Mouse (Mus musculus) stomach, postnatal 0 days (tissue): ENCODE data around the gene Plekha1. TPM values are rescaled to one million over a fixed set of nuclear protein-coding genes. Genes with fewer than 3 reads are reported as not detected.

ENCODE experiments used
- ATAC-seq: fragments of 200-750 bp; cut with Nextera tagmentation; 2 replicates; pipeline ENCODE4 v1.8.0; 2017; ENCODE audit not compliant: low FRiP score, low TSS enrichment
- DNase-seq: peaks from one replicate; pipeline ENCODE4 v3.0.0-alpha.2; 2016; ENCODE audit warnings: low spot score
- H3K27ac ChIP-seq: fragments of 300-500 bp; sonication (generic); replicated peaks from 2 replicates; pipeline ENCODE4 v1.5.1; 2014; ENCODE audit warnings: mild to moderate bottlenecking, control low read depth
- H3K27me3 ChIP-seq: fragments of 300-500 bp; sonication (generic); 2 replicates; pipeline ENCODE4 v1.6.1; 2014; ENCODE audit warnings: low read length; ENCODE audit not compliant: control insufficient read depth, insufficient read depth
- H3K36me3 ChIP-seq: fragments of 300-500 bp; sonication (generic); 2 replicates; pipeline ENCODE4 v1.6.1; 2014; ENCODE audit warnings: low read length, mixed read lengths; ENCODE audit not compliant: control insufficient read depth, insufficient read depth
- H3K4me1 ChIP-seq: fragments of 300-500 bp; sonication (generic); replicated peaks from 2 replicates; pipeline ENCODE4 v1.6.1; 2014; ENCODE audit warnings: antibody characterized with exemption; ENCODE audit not compliant: control insufficient read depth, insufficient read depth
- H3K4me2 ChIP-seq: fragments of 300-500 bp; sonication (generic); replicated peaks from 2 replicates; pipeline ENCODE4 v1.6.1; 2014; ENCODE audit warnings: low read depth, mild to moderate bottlenecking, control low read depth, moderate library complexity
- H3K4me3 ChIP-seq: fragments of 300-500 bp; sonication (generic); 2 replicates; pipeline ENCODE4 v1.5.1; 2014; ENCODE audit warnings: low read depth, low read length, control low read depth
- H3K9ac ChIP-seq: fragments of 300-500 bp; sonication (generic); 2 replicates; pipeline ENCODE4 v1.6.1; 2014; ENCODE audit warnings: mild to moderate bottlenecking, low read length, control low read depth, mixed read lengths
- H3K9me3 ChIP-seq: fragments of 300-500 bp; sonication (generic); 2 replicates; pipeline ENCODE4 v1.6.1; 2016; ENCODE audit warnings: low read length; ENCODE audit not compliant: control insufficient read depth
- CTCF ChIP-seq: IDR thresholded peaks from 2 replicates; pipeline ENCODE4 v1.5.1; 2016; ENCODE audit warnings: antibody characterized with exemption, low read depth, mild to moderate bottlenecking, moderate library complexity
- EP300 ChIP-seq: optimal IDR thresholded peaks from 2 replicates; pipeline ENCODE3; 2016; ENCODE audit warnings: antibody characterized with exemption
- WGBS: fragments of 180-500 bp; shearing (Covaris S2); extraction: QIAGEN DNeasy Blood & Tissue Kit; methylation state at CpG from one replicate; pipeline ENCODE4 v1.1.7; 2014; 5-methylcytosine and 5-hydroxymethylcytosine counted together
- polyA plus RNA-seq: library from polyadenylated mRNA; unstranded; fragments of >200 nt; fragmentation: Nextera tagmentation; extraction: Ambion mirVana; gene quantifications from 2 replicates; pipeline ENCODE4 v1.2.1, GENCODE M21; 2015

The Plekha1 gene
- polyA plus RNA-seq, 1 experiment from 2014 or later = 34.1 TPM

DNA sequence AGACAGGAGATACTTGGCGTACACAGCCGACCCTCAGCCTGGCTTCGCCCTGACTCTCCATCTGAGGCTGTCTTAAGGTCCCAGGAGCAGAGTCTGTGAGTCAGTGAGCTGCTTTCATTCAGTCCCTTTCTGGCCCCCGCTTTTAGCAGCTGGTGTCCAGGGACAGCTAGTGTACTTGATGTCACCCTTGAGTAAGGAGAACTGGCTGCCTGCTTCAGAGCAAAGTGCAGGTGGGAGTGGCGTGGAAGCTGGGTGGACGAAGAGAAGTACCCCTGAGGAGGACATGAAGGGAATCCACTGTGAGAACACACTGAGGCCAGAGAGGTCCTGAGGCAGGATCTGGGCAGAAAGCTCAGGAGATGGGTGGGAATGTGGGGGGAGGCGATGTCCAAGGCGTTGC is 73.3 kb downstream of the Plekha1 start:
- Histone ChIP-seq H3K4me3 (no peak overlapping the region), H3K4me1 (peaks cover 2% of the 10 kb centered on the region; the same call in 1 of the 2 replicates), H3K27ac (no peak overlapping the region), H3K36me3 (no peaks in the 10 kb centered on the region), H3K9me3 (no peaks in the 10 kb centered on the region), H3K27me3 (0 out of 2 replicates have a peak, but pooled peaks cover 3% of the 10 kb centered on the region), H3K9ac (no peak overlapping the region), H3K4me2 (no peak overlapping the region)
- no peak for ATAC-seq
- DNase-seq = no peak
- WGBS = 91% methylated on average over 8 of the region's 8 CpGs
- TF ChIP-seq EP300 (no peak), CTCF (no peak)

DNA sequence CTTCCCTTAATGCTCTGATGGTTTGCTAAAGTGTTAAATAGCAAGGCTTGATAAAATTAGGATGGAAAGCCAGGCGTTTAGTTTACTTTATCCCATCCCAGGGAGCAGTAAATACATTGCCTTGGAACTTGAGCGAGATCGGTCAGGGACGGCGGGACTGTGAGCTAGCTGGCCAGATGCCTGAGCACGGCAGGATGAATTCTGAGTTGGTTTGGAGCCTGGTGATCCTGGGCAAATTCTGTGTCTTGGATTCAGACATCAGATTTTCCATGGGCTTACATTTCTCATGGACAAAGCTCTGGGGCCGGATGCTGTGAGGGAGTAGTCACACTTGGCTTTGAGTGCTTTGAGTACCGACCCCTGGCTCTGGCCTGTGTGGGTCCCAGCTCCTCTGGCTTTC is 75.2 kb downstream of the Plekha1 start:
- H3K36me3 ChIP-seq = no peaks in the 10 kb centered on the region
- H3K4me3 ChIP-seq = no peak overlapping the region
- ATAC-seq (no peak), DNase-seq (no peak)
- H3K27me3 ChIP-seq = 0 out of 2 replicates have a peak, but pooled peaks cover 3% of the 10 kb centered on the region
- 0 out of 2 replicates have a peak overlapping the region, but pooled peaks have one; percentile 30 for H3K27ac ChIP-seq
- WGBS = 43% methylated on average over 8 of the region's 8 CpGs
- no peaks in the 10 kb centered on the region for H3K9me3 ChIP-seq
- H3K4me2 ChIP-seq = no peak overlapping the region
- H3K4me1 ChIP-seq = peaks cover 2% of the 10 kb centered on the region; the same call in 1 of the 2 replicates
- H3K9ac ChIP-seq = 0 out of 2 replicates have a peak overlapping the region, but pooled peaks have one; percentile 31
- TF ChIP-seq EP300 (no peak), CTCF (no peak)

DNA sequence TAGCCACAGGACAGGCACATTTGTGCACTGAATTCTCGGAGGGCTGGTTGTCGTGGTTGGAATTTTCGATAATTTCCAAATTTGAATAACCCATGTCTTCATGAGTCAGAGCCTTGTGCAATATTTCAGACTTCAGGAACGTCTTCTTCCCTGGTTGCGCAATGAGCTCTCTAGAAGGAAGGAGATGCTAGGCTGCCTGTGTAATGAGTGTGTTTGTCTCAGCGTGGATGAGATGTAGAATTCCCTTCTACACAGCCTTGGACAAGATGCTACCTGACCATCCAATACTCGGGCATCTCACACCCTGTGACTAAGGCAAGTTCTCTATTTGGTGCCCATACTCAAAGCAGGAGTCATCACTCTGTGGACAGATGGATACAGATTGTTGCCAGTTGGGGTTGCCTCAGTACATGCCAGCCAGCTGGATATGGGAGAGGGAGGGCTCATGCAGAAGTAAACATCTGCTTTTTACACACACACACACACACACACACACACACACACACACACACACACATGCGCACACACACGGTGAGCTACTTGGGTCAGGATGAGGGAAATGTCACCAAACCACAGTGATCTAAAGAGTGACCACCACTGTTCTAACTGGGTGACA is 77.8 kb downstream of the Plekha1 start:
- WGBS = 62% methylated on average over 9 of the region's 9 CpGs
- Histone ChIP-seq H3K36me3 (no peaks in the 10 kb centered on the region), H3K9me3 (no peaks in the 10 kb centered on the region), H3K27me3 (no peaks in the 10 kb centered on the region), H3K9ac (no peak overlapping the region), H3K4me3 (no peak overlapping the region), H3K27ac (no peak overlapping the region), H3K4me2 (no peak overlapping the region), H3K4me1 (0 out of 2 replicates have a peak, but pooled peaks cover 2% of the 10 kb centered on the region)
- TF ChIP-seq EP300 = no peak
- no peak for TF ChIP-seq CTCF
- ATAC-seq (peak; percentile 28; the same call in 1 of the 2 replicates), DNase-seq (no peak)

DNA sequence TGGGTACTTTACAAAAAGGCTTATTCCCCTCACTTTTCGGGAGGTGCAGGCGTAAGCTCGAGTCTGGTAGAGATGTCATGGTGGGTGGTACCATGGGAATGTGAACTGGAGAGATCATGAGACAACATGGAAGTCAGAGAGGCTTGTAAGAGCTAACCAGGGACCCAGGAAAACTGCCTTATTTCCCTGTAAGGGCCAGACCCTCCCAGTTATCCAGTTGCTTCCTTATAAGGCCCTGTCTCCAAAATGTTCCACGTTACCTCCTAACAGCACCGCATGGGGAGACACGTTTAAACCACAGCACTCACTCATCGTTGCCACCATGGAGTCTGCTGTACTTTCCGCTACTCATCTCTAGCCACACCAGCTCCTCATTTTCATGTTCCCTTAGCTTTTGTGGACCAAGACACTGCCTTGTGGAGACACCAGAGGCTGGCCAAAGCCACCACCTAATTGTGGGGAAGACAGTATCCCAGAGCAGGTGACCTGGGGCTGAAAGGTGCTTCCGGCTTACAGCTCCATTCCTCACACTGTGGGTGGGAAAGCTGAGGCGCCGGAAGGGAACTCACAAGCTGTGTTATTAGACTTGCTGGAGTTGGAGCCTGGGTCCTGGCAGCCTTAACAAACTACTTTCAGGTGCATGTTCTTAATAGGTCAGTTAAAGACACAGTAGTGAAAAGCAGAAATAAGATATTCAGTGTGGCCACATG is 79.4 kb downstream of the Plekha1 start:
- Histone ChIP-seq H3K4me2 (no peak overlapping the region), H3K4me1 (0 out of 2 replicates have a peak, but pooled peaks cover 4% of the 10 kb centered on the region), H3K4me3 (no peak overlapping the region), H3K27me3 (no peaks in the 10 kb centered on the region), H3K27ac (no peak overlapping the region), H3K9ac (no peak overlapping the region), H3K9me3 (no peaks in the 10 kb centered on the region), H3K36me3 (no peaks in the 10 kb centered on the region)
- TF ChIP-seq EP300 = no peak
- no peak for TF ChIP-seq CTCF
- WGBS = 88% methylated on average over 11 of the region's 11 CpGs
- no peak for ATAC-seq
- DNase-seq = no peak

DNA sequence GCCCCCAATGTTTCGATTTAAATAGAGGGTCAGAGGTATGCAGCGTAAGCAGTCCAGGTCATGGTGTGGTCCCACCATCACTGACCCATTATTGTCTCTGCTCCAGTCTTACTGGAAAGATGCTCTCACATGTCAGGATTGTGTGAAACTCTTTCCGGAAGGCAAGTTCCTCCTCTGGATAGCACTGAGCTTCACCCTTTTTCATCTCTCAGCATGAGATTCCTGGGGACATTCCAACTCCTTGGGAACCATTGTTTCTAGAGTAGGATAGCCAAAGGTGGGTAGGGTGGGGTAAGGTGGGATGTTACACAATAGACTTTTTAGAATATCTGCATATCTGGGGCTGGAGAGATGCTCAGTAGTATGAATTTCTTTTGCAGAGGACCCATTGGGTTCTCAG is 80.2 kb downstream of the Plekha1 start:
- TF ChIP-seq CTCF = no peak
- no peak for TF ChIP-seq EP300
- Histone ChIP-seq H3K36me3 (no peaks in the 10 kb centered on the region), H3K27me3 (no peaks in the 10 kb centered on the region), H3K4me2 (no peak overlapping the region), H3K4me3 (no peak overlapping the region), H3K27ac (no peak overlapping the region), H3K9me3 (no peaks in the 10 kb centered on the region), H3K9ac (no peak overlapping the region), H3K4me1 (0 out of 2 replicates have a peak, but pooled peaks cover 4% of the 10 kb centered on the region)
- no peak for DNase-seq
- ATAC-seq = no peak
- WGBS = 96% methylated on average over 3 of the region's 3 CpGs

DNA sequence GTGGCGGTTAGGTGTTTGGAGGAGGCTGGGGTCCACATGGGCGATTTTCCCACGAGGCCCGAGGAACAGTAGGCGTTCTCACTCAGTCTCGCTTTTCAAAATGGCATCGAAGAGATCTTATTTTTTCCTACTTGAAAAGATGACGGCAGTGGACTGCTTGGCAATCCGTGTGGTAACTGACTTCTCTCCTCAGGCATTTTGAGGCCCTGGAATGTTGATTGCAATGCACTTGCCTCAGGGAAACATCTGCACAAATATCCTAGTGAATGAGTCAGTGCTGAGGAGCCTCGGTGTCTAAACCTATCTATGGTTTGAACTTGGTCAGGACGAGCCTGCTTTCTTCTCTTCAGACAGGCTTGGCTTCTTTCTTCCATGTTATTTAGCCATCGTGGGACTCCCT is 80.7 kb downstream of the Plekha1 start:
- no peak for DNase-seq
- Histone ChIP-seq H3K4me1 (0 out of 2 replicates have a peak, but pooled peaks cover 2% of the 10 kb centered on the region), H3K9me3 (no peaks in the 10 kb centered on the region), H3K9ac (no peak overlapping the region), H3K4me3 (no peak overlapping the region), H3K27me3 (no peaks in the 10 kb centered on the region), H3K27ac (no peak overlapping the region), H3K4me2 (no peak overlapping the region), H3K36me3 (no peaks in the 10 kb centered on the region)
- no peak for ATAC-seq
- no peak for TF ChIP-seq EP300
- TF ChIP-seq CTCF = no peak
- 85% methylated on average over 12 of the region's 12 CpGs for WGBS
